Mouse (Mus musculus) kidney, adult 2 months (tissue): ENCODE data around the gene Lrig3.

Source experiments
- CTCF ChIP-seq: fragments of 200-500 bp; conservative IDR thresholded peaks from 2 replicates; pipeline ENCODE4 v1.5.1; 2011; ENCODE audit warnings: low read depth, mild to moderate bottlenecking, control low read depth, low read length, moderate library complexity, mixed read lengths; ENCODE audit not compliant: insufficient read depth, insufficient read length
- POLR2A ChIP-seq: fragments of 200-500 bp; IDR thresholded peaks from one replicate; pipeline ENCODE4 v1.6.1; 2011; ENCODE audit warnings: low read depth, low read length, control low read depth

- TF ChIP-seq CTCF = no peak
- no peak for TF ChIP-seq POLR2A
These were observed 14.3 kb upstream of the Lrig3 start for GRCm38 (mm10) chr10:125951633-125952032.
